Mouse (Mus musculus) heart, adult 2 months (tissue): ENCODE data around the gene Wrb. TPM values are rescaled to one million over a fixed set of nuclear protein-coding genes. Genes with fewer than 3 reads are reported as not detected.
A peak's percentile ranks its signal among the peaks of the same experiment; 100 is the strongest.

Experiments used
- DNase-seq, 2 experiments: peaks; one replicate each; pipeline ENCODE4 v3.0.0; 2021
- H3K27ac ChIP-seq: fragments of 200-600 bp; 2 replicates; pipeline ENCODE4 v1.8.1; 2022
- H3K27me3 ChIP-seq: fragments of 200-500 bp; 2 replicates; pipeline ENCODE4 v1.6.1; 2012; ENCODE audit warnings: mild to moderate bottlenecking, low read length, inconsistent platforms, mixed read lengths; ENCODE audit not compliant: control insufficient read depth, insufficient read depth
- H3K36me3 ChIP-seq: fragments of 200-500 bp; 2 replicates; pipeline ENCODE4 v1.6.1; 2012; ENCODE audit warnings: low read length, inconsistent platforms; ENCODE audit not compliant: control insufficient read depth, insufficient read depth
- H3K4me1 ChIP-seq: fragments of 200-500 bp; 2 replicates; pipeline ENCODE4 v1.6.1; 2011; ENCODE audit warnings: low read length; ENCODE audit not compliant: control insufficient read depth, insufficient read depth
- H3K4me3 ChIP-seq: fragments of 200-600 bp; 2 replicates; pipeline ENCODE4 v1.8.1; 2022
- H3K79me2 ChIP-seq: fragments of 200-500 bp; replicated peaks from 2 replicates; pipeline ENCODE4 v1.6.1; 2012; ENCODE audit warnings: mild to moderate bottlenecking, inconsistent platforms, low read length, moderate library complexity, mixed read lengths; ENCODE audit not compliant: control insufficient read depth, insufficient read depth
- H3K9ac ChIP-seq: fragments of 200-500 bp; 2 replicates; pipeline ENCODE4 v1.6.1; 2012; ENCODE audit warnings: low read depth, mild to moderate bottlenecking, control low read depth, inconsistent platforms, low read length, mixed read lengths
- CTCF ChIP-seq: fragments of 200-600 bp; IDR thresholded peaks from 2 replicates; pipeline ENCODE4 v1.8.1; 2022; ENCODE audit warnings: antibody characterized with exemption, mild to moderate bottlenecking, moderate library complexity
- EP300 ChIP-seq: fragments of 200-500 bp; IDR thresholded peaks from 2 replicates; pipeline ENCODE4 v1.6.1; 2011; ENCODE audit warnings: low read depth, low read length, control low read depth; ENCODE audit not compliant: insufficient read depth
- POLR2A ChIP-seq: fragments of 200-500 bp; IDR thresholded peaks from 2 replicates; pipeline ENCODE4 v1.6.1; 2011; ENCODE audit warnings: mild to moderate bottlenecking, low read depth, low read length, control low read depth; ENCODE audit not compliant: insufficient read depth
- WGBS: fragments of 180-500 bp; shearing (Covaris S2); methylation state at CpG from one replicate; pipeline ENCODE4 v1.1.7; 2018; 5-methylcytosine and 5-hydroxymethylcytosine counted together
- intact Hi-C: fragments of 180-260 bp; cut with DNase I; formaldehyde crosslinking; loops from one replicate; pipeline ENCODE4 v1.15.1; 2025
- polyA plus RNA-seq: library from polyadenylated mRNA; depleted of rRNA; stranded (reverse); fragments of >200 nt; gene quantifications from 2 replicates; pipeline ENCODE4 v1.2.3, GENCODE M21; 2012
- total RNA-seq, 2 experiments: library from RNA; stranded (reverse); gene quantifications; 2 replicates each; pipeline ENCODE4 v1.2.3; 2021

Gene Wrb
- total and polyA plus RNA-seq, 3 experiments, result 16.1 to 32.7 (median 18.9) TPM

- Histone ChIP-seq H3K27me3 (no peaks in the 10 kb centered on the region), H3K79me2 (no peaks in the 10 kb centered on the region), H3K4me1 (peaks cover 4% of the 10 kb centered on the region), H3K36me3 (no peaks in the 10 kb centered on the region), H3K4me3 (peak overlapping the region; percentile 60), H3K9ac (no peak overlapping the region; the same call in 1 of the 2 replicates), H3K27ac (peak overlapping the region; percentile 80)
- WGBS, result 87% methylated on average over 20 of the region's 20 CpGs
- TF ChIP-seq POLR2A, result no peak
- TF ChIP-seq EP300, result no peak
- TF ChIP-seq CTCF, result no peak
- DNase-seq, result no peak
- intact Hi-C loops, result no loop called here
Observed at GRCm38 (mm10) chr16:96159794-96160346, 14.7 kb downstream of the Wrb start.

GRCm38 (mm10) chr16:96160927-96161326 lies 15.7 kb downstream of the Wrb start:
- Histone ChIP-seq H3K27ac (no peak overlapping the region), H3K4me1 (peaks cover 4% of the 10 kb centered on the region), H3K36me3 (no peaks in the 10 kb centered on the region), H3K27me3 (no peaks in the 10 kb centered on the region), H3K9ac (no peak overlapping the region), H3K4me3 (no peak overlapping the region), H3K79me2 (no peaks in the 10 kb centered on the region)
- no peak for TF ChIP-seq POLR2A
- no peak for TF ChIP-seq CTCF
- no peak for TF ChIP-seq EP300
- intact Hi-C loops, result no loop called here
- no peak for DNase-seq
- WGBS, result 86% methylated on average over 1 of the region's 1 CpGs

- Histone ChIP-seq H3K4me3 (no peak overlapping the region), H3K36me3 (no peaks in the 10 kb centered on the region), H3K9ac (no peak overlapping the region), H3K27ac (no peak overlapping the region), H3K79me2 (no peaks in the 10 kb centered on the region), H3K4me1 (peaks cover 4% of the 10 kb centered on the region), H3K27me3 (no peaks in the 10 kb centered on the region)
- TF ChIP-seq POLR2A, result no peak
- intact Hi-C loops, result no loop called here
- DNase-seq, result no peak
- 71% methylated on average over 4 of the region's 4 CpGs for WGBS
Observed at GRCm38 (mm10) chr16:96161336-96161735, 16.1 kb downstream of the Wrb start.

- H3K27me3 ChIP-seq, result no peaks in the 10 kb centered on the region
- no peaks in the 10 kb centered on the region for H3K36me3 ChIP-seq
- TF ChIP-seq POLR2A (no peak), CTCF (no peak), EP300 (no peak)
- 62% methylated on average over 4 of the region's 4 CpGs for WGBS
- no peak overlapping the region for H3K9ac ChIP-seq
- H3K27ac ChIP-seq, result no peak overlapping the region
- no peak overlapping the region for H3K4me3 ChIP-seq
- no peaks in the 10 kb centered on the region for H3K79me2 ChIP-seq
- DNase-seq, result no peak
- H3K4me1 ChIP-seq, result no peaks in the 10 kb centered on the region
- intact Hi-C loops, result no loop called here
Observed at GRCm38 (mm10) chr16:96165723-96166264, 20.6 kb downstream of the Wrb start.

GRCm38 (mm10) chr16:96168837-96169236 lies 23.6 kb downstream of the Wrb start:
- Histone ChIP-seq H3K79me2 (no peaks in the 10 kb centered on the region), H3K27me3 (no peaks in the 10 kb centered on the region), H3K27ac (no peak overlapping the region), H3K9ac (no peak overlapping the region), H3K4me3 (no peak overlapping the region), H3K4me1 (no peaks in the 10 kb centered on the region), H3K36me3 (no peaks in the 10 kb centered on the region)
- no peak for DNase-seq
- WGBS, result 90% methylated on average over 4 of the region's 4 CpGs
- no peak for TF ChIP-seq EP300
- TF ChIP-seq CTCF, result no peak
- no peak for TF ChIP-seq POLR2A
- intact Hi-C loops, result no loop called here

GRCm38 (mm10) chr16:96173648-96174047 lies 28.4 kb downstream of the Wrb start:
- TF ChIP-seq EP300 (no peak), CTCF (no peak), POLR2A (no peak)
- Histone ChIP-seq H3K36me3 (no peaks in the 10 kb centered on the region), H3K4me3 (no peak overlapping the region), H3K9ac (no peak overlapping the region), H3K27ac (no peak overlapping the region), H3K27me3 (no peaks in the 10 kb centered on the region), H3K79me2 (no peaks in the 10 kb centered on the region), H3K4me1 (no peaks in the 10 kb centered on the region)
- no peak for DNase-seq
- intact Hi-C loops, result no loop called here
- WGBS, result 65% methylated on average over 8 of the region's 8 CpGs
